Mouse (Mus musculus): ENCODE data around the gene Rps15. TPM values are rescaled to one million over a fixed set of nuclear protein-coding genes. Genes with fewer than 3 reads are reported as not detected.
A peak's percentile ranks its signal among the peaks of the same experiment; 100 is the strongest.

The Rps15 gene
- polyA plus RNA-seq, 1 experiment from 2014 or later = 828 TPM

- no peak for ATAC-seq (replicated peaks; ENCODE audit: insufficient number of reproducible peaks, low FRiP score, low TSS enrichment)
- 83% methylated on average over 14 of the region's 14 CpGs for WGBS (ENCODE audit: insufficient replicate concordance)
- Histone ChIP-seq H3K27me3 (ENCODE audit: control insufficient read depth, insufficient read depth, low read length) (no peaks in the 10 kb centered on the region), H3K9ac (ENCODE audit: low read depth, low read length) (0 out of 2 replicates have a peak overlapping the region, but pooled peaks have one; percentile 79), H3K27ac (ENCODE audit: low read depth, low read length) (peak overlapping the region; percentile 98; the same call in 1 of the 2 replicates), H3K4me1 (ENCODE audit: control insufficient read depth, insufficient read depth, low read length) (peaks cover 26% of the 10 kb centered on the region), H3K9me3 (replicated peaks; ENCODE audit: control insufficient read depth, low read length) (no peaks in the 10 kb centered on the region), H3K36me3 (ENCODE audit: control insufficient read depth, insufficient read depth, low read length) (peaks cover 38% of the 10 kb centered on the region), H3K4me2 (peak overlapping the region; percentile 95), H3K4me3 (ENCODE audit: low read depth, low read length) (no peak overlapping the region)
These were observed 33.3 kb upstream of the Rps15 start for GRCm38 (mm10) chr10:80258752-80259462.

- peak overlapping the region; percentile 95 for H3K4me2 ChIP-seq
- H3K4me1 ChIP-seq (ENCODE audit: control insufficient read depth, insufficient read depth, low read length) = peaks cover 26% of the 10 kb centered on the region
- no peaks in the 10 kb centered on the region for H3K9me3 ChIP-seq (replicated peaks; ENCODE audit: control insufficient read depth, low read length)
- H3K27ac ChIP-seq (ENCODE audit: low read depth, low read length) = peak overlapping the region; percentile 98; the same call in 1 of the 2 replicates
- peak overlapping the region; percentile 58 for H3K4me3 ChIP-seq (ENCODE audit: low read depth, low read length)
- peak overlapping the region; percentile 79; the same call in 1 of the 2 replicates for H3K9ac ChIP-seq (ENCODE audit: low read depth, low read length)
- H3K27me3 ChIP-seq (ENCODE audit: control insufficient read depth, insufficient read depth, low read length) = no peaks in the 10 kb centered on the region
- 72% methylated on average over 6 of the region's 6 CpGs for WGBS (ENCODE audit: insufficient replicate concordance)
- ATAC-seq (replicated peaks; ENCODE audit: insufficient number of reproducible peaks, low FRiP score, low TSS enrichment) = no peak
- peaks cover 34% of the 10 kb centered on the region for H3K36me3 ChIP-seq (ENCODE audit: control insufficient read depth, insufficient read depth, low read length)
These were observed 32.8 kb upstream of the Rps15 start for GRCm38 (mm10) chr10:80259463-80259805.

- Histone ChIP-seq H3K4me2 (peak overlapping the region; percentile 95), H3K9me3 (replicated peaks; ENCODE audit: control insufficient read depth, low read length) (no peaks in the 10 kb centered on the region), H3K27me3 (ENCODE audit: control insufficient read depth, insufficient read depth, low read length) (no peaks in the 10 kb centered on the region), H3K9ac (ENCODE audit: low read depth, low read length) (peak overlapping the region; percentile 79), H3K4me3 (ENCODE audit: low read depth, low read length) (peak overlapping the region; percentile 58), H3K36me3 (ENCODE audit: control insufficient read depth, insufficient read depth, low read length) (peaks cover 28% of the 10 kb centered on the region), H3K4me1 (ENCODE audit: control insufficient read depth, insufficient read depth, low read length) (peaks cover 26% of the 10 kb centered on the region), H3K27ac (ENCODE audit: low read depth, low read length) (peak overlapping the region; percentile 98)
- 4% methylated on average over 19 of the region's 19 CpGs for WGBS (ENCODE audit: insufficient replicate concordance)
- ATAC-seq (replicated peaks; ENCODE audit: insufficient number of reproducible peaks, low FRiP score, low TSS enrichment) = no peak
These were observed 32.2 kb upstream of the Rps15 start for GRCm38 (mm10) chr10:80259861-80260641.

- peak within 1 kb of the TSS; percentile 95 for H3K4me2 ChIP-seq
- peak; percentile 84 for ATAC-seq (replicated peaks; ENCODE audit: insufficient number of reproducible peaks, low FRiP score, low TSS enrichment)
- H3K36me3 ChIP-seq (ENCODE audit: control insufficient read depth, insufficient read depth, low read length) = peaks cover 19% of the 10 kb centered on the region
- H3K9me3 ChIP-seq (replicated peaks; ENCODE audit: control insufficient read depth, low read length) = no peaks in the 10 kb centered on the region
- peak within 1 kb of the TSS; percentile 58 for H3K4me3 ChIP-seq (ENCODE audit: low read depth, low read length)
- H3K27ac ChIP-seq (ENCODE audit: low read depth, low read length) = peak within 1 kb of the TSS; percentile 98
- peak within 1 kb of the TSS; percentile 79 for H3K9ac ChIP-seq (ENCODE audit: low read depth, low read length)
- H3K27me3 ChIP-seq (ENCODE audit: control insufficient read depth, insufficient read depth, low read length) = no peaks in the 10 kb centered on the region
- WGBS (ENCODE audit: insufficient replicate concordance) = under 1% methylated on average over 48 of the region's 49 CpGs
- H3K4me1 ChIP-seq (ENCODE audit: control insufficient read depth, insufficient read depth, low read length) = peaks cover 29% of the 10 kb centered on the region
These were observed 31.3 kb upstream of the Rps15 start, which contains the start of the genes Gamt and Dazap1 for GRCm38 (mm10) chr10:80260642-80261584. Gene Gamt, minus strand, starts transcription at chr10:80261012. Gene Dazap1, plus strand, starts transcription at chr10:80261486.

GRCm38 (mm10) chr10:80261585-80261968 is 30.7 kb upstream of the Rps15 start:
- peak overlapping the region; percentile 98 for H3K27ac ChIP-seq (ENCODE audit: low read depth, low read length)
- H3K4me2 ChIP-seq = peak overlapping the region; percentile 95
- peaks cover 33% of the 10 kb centered on the region for H3K4me1 ChIP-seq (ENCODE audit: control insufficient read depth, insufficient read depth, low read length)
- peak overlapping the region; percentile 58 for H3K4me3 ChIP-seq (ENCODE audit: low read depth, low read length)
- H3K9ac ChIP-seq (ENCODE audit: low read depth, low read length) = peak overlapping the region; percentile 79
- peaks cover 15% of the 10 kb centered on the region for H3K36me3 ChIP-seq (ENCODE audit: control insufficient read depth, insufficient read depth, low read length)
- H3K9me3 ChIP-seq (replicated peaks; ENCODE audit: control insufficient read depth, low read length) = no peaks in the 10 kb centered on the region
- ATAC-seq (replicated peaks; ENCODE audit: insufficient number of reproducible peaks, low FRiP score, low TSS enrichment) = peak; percentile 71
- no peaks in the 10 kb centered on the region for H3K27me3 ChIP-seq (ENCODE audit: control insufficient read depth, insufficient read depth, low read length)
- under 1% methylated on average over 14 of the region's 14 CpGs for WGBS (ENCODE audit: insufficient replicate concordance)

- Histone ChIP-seq H3K27ac (ENCODE audit: low read depth, low read length) (peak overlapping the region; percentile 98), H3K9me3 (replicated peaks; ENCODE audit: control insufficient read depth, low read length) (no peaks in the 10 kb centered on the region), H3K4me3 (ENCODE audit: low read depth, low read length) (peak overlapping the region; percentile 58), H3K4me2 (peak overlapping the region; percentile 95), H3K4me1 (ENCODE audit: control insufficient read depth, insufficient read depth, low read length) (peaks cover 38% of the 10 kb centered on the region), H3K9ac (ENCODE audit: low read depth, low read length) (no peak overlapping the region; the same call in 1 of the 2 replicates), H3K27me3 (ENCODE audit: control insufficient read depth, insufficient read depth, low read length) (no peaks in the 10 kb centered on the region), H3K36me3 (ENCODE audit: control insufficient read depth, insufficient read depth, low read length) (peaks cover 11% of the 10 kb centered on the region; the same call in 1 of the 2 replicates)
- no peak for ATAC-seq (replicated peaks; ENCODE audit: insufficient number of reproducible peaks, low FRiP score, low TSS enrichment)
- 73% methylated on average over 12 of the region's 12 CpGs for WGBS (ENCODE audit: insufficient replicate concordance)
These were observed 30.1 kb upstream of the Rps15 start for GRCm38 (mm10) chr10:80262169-80262568.

GRCm38 (mm10) chr10:80262776-80263365 is 29.4 kb upstream of the Rps15 start:
- Histone ChIP-seq H3K27me3 (ENCODE audit: control insufficient read depth, insufficient read depth, low read length) (no peaks in the 10 kb centered on the region), H3K4me1 (ENCODE audit: control insufficient read depth, insufficient read depth, low read length) (peaks cover 44% of the 10 kb centered on the region), H3K9me3 (replicated peaks; ENCODE audit: control insufficient read depth, low read length) (no peaks in the 10 kb centered on the region), H3K36me3 (ENCODE audit: control insufficient read depth, insufficient read depth, low read length) (peaks cover 13% of the 10 kb centered on the region), H3K9ac (ENCODE audit: low read depth, low read length) (no peak overlapping the region), H3K4me2 (no peak overlapping the region), H3K27ac (ENCODE audit: low read depth, low read length) (no peak overlapping the region), H3K4me3 (ENCODE audit: low read depth, low read length) (no peak overlapping the region)
- 90% methylated on average over 10 of the region's 10 CpGs for WGBS (ENCODE audit: insufficient replicate concordance)
- no peak for ATAC-seq (replicated peaks; ENCODE audit: insufficient number of reproducible peaks, low FRiP score, low TSS enrichment)
